Comparison of ENCODE assay signal across 16 mouse cellular contexts in the genomic region with DNA sequence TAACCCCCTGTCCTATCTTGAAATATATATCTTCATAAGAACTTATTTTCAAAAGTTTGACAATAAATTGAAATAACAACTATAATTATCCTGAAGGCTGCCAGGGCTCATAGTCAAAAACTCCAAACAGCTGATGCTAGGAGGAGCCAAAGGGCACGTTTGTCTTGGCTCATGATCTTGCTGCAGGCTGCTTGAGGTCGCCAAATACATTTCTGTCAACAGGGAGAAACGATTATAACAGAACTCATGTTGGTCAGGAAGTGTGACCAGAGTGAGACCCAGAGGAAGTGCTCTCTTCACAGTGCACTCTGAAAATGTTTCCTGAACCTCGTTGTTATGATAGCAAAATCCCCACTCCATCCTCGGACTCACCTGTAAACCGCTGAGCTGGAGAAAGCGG.
DNase-seq lines count a peak whose midpoint lies in the region; ATAC-seq and TF ChIP-seq lines count a peak whose summit lies in the region.
"Had no signal": no experiment of that assay in that cellular context is flagged by ENCODE, and none has a peak within 500 bp of the region (broad histone marks: within the 10 kb centered on the region; RNA-seq: fewer than 3 reads in every experiment).

No protein-coding gene starts in this region.

- no peak overlapping the region for H3K4me3 ChIP-seq in lung, embryonic 14.5 days (ENCODE audit: low read depth, low read length)
- H3K4me3 ChIP-seq in hindbrain, embryonic 14.5 days (replicated peaks; ENCODE audit: low read length) = no peak overlapping the region
- H3K4me3 ChIP-seq in forebrain, embryonic 13.5 days = no peak overlapping the region
- H3K4me3 ChIP-seq: embryonic facial prominence, embryonic 13.5 days; hindbrain, embryonic 15.5 days; liver, embryonic 12.5 days; megakaryocyte, embryonic 14.5 days had no signal

- no peak for TF ChIP-seq CTCF in lung, embryonic 14.5 days (IDR thresholded peaks at IDR 0.05; ENCODE audit: low read depth)

- no peaks in the 10 kb centered on the region for H3K27me3 ChIP-seq in lung, embryonic 14.5 days (ENCODE audit: insufficient read depth, low read length)
- no peaks in the 10 kb centered on the region for H3K27me3 ChIP-seq in hindbrain, embryonic 14.5 days (ENCODE audit: control insufficient read depth, insufficient read depth, low read length)
- no peaks in the 10 kb centered on the region for H3K27me3 ChIP-seq in forebrain, embryonic 13.5 days
- H3K27me3 ChIP-seq: embryonic facial prominence, embryonic 13.5 days; hindbrain, embryonic 15.5 days; liver, embryonic 12.5 days; megakaryocyte, embryonic 14.5 days had no signal

- H3K9me3 ChIP-seq in lung, embryonic 14.5 days (ENCODE audit: low read depth, low read length) = no peaks in the 10 kb centered on the region
- H3K9me3 ChIP-seq in hindbrain, embryonic 14.5 days (ENCODE audit: control insufficient read depth, low read length) = no peaks in the 10 kb centered on the region
- H3K9me3 ChIP-seq in forebrain, embryonic 13.5 days (replicated peaks) = no peaks in the 10 kb centered on the region
- H3K9me3 ChIP-seq: embryonic facial prominence, embryonic 13.5 days; G1E; hindbrain, embryonic 15.5 days; liver, embryonic 12.5 days had no signal

- no peak overlapping the region for H3K4me2 ChIP-seq in lung, embryonic 14.5 days
- H3K4me2 ChIP-seq in hindbrain, embryonic 14.5 days (replicated peaks) = no peak overlapping the region
- H3K4me2 ChIP-seq in forebrain, embryonic 13.5 days = no peak overlapping the region
- H3K4me2 ChIP-seq: embryonic facial prominence, embryonic 13.5 days; hindbrain, embryonic 15.5 days; liver, embryonic 12.5 days had no signal

- H3K36me3 ChIP-seq in lung, embryonic 14.5 days (ENCODE audit: insufficient read depth) = no peaks in the 10 kb centered on the region
- no peaks in the 10 kb centered on the region for H3K36me3 ChIP-seq in hindbrain, embryonic 14.5 days (replicated peaks; ENCODE audit: control insufficient read depth, insufficient read depth)
- no peaks in the 10 kb centered on the region for H3K36me3 ChIP-seq in forebrain, embryonic 13.5 days (ENCODE audit: poor library complexity, severe bottlenecking)
- H3K36me3 ChIP-seq: embryonic facial prominence, embryonic 13.5 days; G1E; hindbrain, embryonic 15.5 days; liver, embryonic 12.5 days had no signal

- no peaks in the 10 kb centered on the region; the same call in 1 of the 2 replicates for H3K4me1 ChIP-seq in lung, embryonic 14.5 days (ENCODE audit: insufficient read depth)
- no peaks in the 10 kb centered on the region for H3K4me1 ChIP-seq in hindbrain, embryonic 14.5 days (replicated peaks; ENCODE audit: control insufficient read depth, insufficient read depth, low read length)
- no peaks in the 10 kb centered on the region for H3K4me1 ChIP-seq in forebrain, embryonic 13.5 days
- H3K4me1 ChIP-seq: embryonic facial prominence, embryonic 13.5 days; hindbrain, embryonic 15.5 days; liver, embryonic 12.5 days; megakaryocyte, embryonic 14.5 days had no signal

- no peak for ATAC-seq in lung, embryonic 14.5 days (ENCODE audit: insufficient read depth)
- no peak for ATAC-seq in hindbrain, embryonic 14.5 days (ENCODE audit: low FRiP score)
- ATAC-seq in forebrain, embryonic 13.5 days = no peak
- ATAC-seq: liver, embryonic 12.5 days had no signal

- no peak overlapping the region for H3K27ac ChIP-seq in lung, embryonic 14.5 days (ENCODE audit: low read depth)
- no peak overlapping the region for H3K27ac ChIP-seq in hindbrain, embryonic 14.5 days
- H3K27ac ChIP-seq in forebrain, embryonic 13.5 days = no peak overlapping the region
- H3K27ac ChIP-seq: embryonic facial prominence, embryonic 13.5 days; hindbrain, embryonic 15.5 days; liver, embryonic 12.5 days had no signal

- no peak overlapping the region for H3K9ac ChIP-seq in lung, embryonic 14.5 days
- no peak overlapping the region for H3K9ac ChIP-seq in hindbrain, embryonic 14.5 days
- no peak overlapping the region for H3K9ac ChIP-seq in forebrain, embryonic 13.5 days
- H3K9ac ChIP-seq: embryonic facial prominence, embryonic 13.5 days; hindbrain, embryonic 15.5 days; liver, embryonic 12.5 days had no signal

- DNase-seq in adrenal gland, postnatal 10 days = peak; percentile 36
- DNase-seq in adrenal gland, postnatal 4 days (ENCODE audit: low spot score in 2 of 2) = no peak
- DNase-seq in lung, embryonic 14.5 days = peak; percentile 59
- no peak for DNase-seq in lung, adult 18-20 months
- DNase-seq in kidney, adult 9 months = peak; percentile 66
- DNase-seq in lung, postnatal 25 days (ENCODE audit: low spot score) = peak; percentile 2
- no peak for DNase-seq in hindbrain, embryonic 14.5 days (ENCODE audit: low spot score)
- DNase-seq: cerebellum, adult 18-20 months; spleen, adult 18-20 months; thymus, adult 2 months had no signal

- 35% methylated on average over 7 of the region's 7 CpGs for WGBS in lung, embryonic 14.5 days
- WGBS in hindbrain, embryonic 14.5 days = 78% methylated on average over 7 of the region's 7 CpGs
- WGBS in forebrain, embryonic 13.5 days = 89% methylated on average over 7 of the region's 7 CpGs

Comparison
In these comparisons a context has a peak if more than half of its experiments do, and no peak if none do; other contexts are left out.
1. DNase-seq: peak in adrenal gland, postnatal 10 days (single experiment), lung, embryonic 14.5 days (single experiment), kidney, adult 9 months (single experiment) and lung, postnatal 25 days (single experiment); none in adrenal gland, postnatal 4 days (0 of 2), lung, adult 18-20 months (0 of 2) and hindbrain, embryonic 14.5 days (single experiment).